In the genomic region with DNA sequence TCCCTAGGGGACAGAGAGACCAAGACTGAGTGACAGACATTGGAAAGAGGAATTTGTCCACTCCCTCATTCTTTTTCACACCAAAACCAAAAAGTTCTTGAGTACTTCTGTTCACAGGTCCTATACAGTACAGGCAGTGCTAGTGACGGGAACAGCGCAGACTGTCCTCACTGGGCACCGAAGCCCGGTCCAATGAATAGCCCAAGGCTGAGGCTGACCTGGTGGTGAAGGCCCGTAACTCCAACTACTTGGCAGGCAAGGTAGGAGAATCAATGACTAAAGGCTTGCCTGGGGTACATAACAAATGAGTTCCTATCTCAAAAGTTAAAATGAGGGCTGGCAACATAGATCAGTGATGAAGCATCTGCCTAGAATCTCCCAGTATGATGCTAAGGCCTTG, we compare ENCODE assay signal across 25 mouse cellular contexts. TPM values are rescaled to one million over a fixed set of nuclear protein-coding genes. Genes with fewer than 3 reads are reported as not detected.
DNase-seq lines count a peak whose midpoint lies in the region; ATAC-seq and TF ChIP-seq lines count a peak whose summit lies in the region.
"Had no signal": no experiment of that assay in that cellular context is flagged by ENCODE, and none has a peak within 500 bp of the region (broad histone marks: within the 10 kb centered on the region; RNA-seq: fewer than 3 reads in every experiment).

No protein-coding gene starts in this region.

- H3K9ac ChIP-seq in intestine, embryonic 14.5 days (ENCODE audit: low read length) = no peak overlapping the region
- no peak overlapping the region for H3K9ac ChIP-seq in intestine, postnatal 0 days (ENCODE audit: low read depth, low read length)
- no peak overlapping the region for H3K9ac ChIP-seq in lung, embryonic 16.5 days (ENCODE audit: low read length)
- H3K9ac ChIP-seq in lung, postnatal 0 days (replicated peaks; ENCODE audit: low read depth) = no peak overlapping the region
- H3K9ac ChIP-seq in forebrain, embryonic 12.5 days = no peak overlapping the region
- H3K9ac ChIP-seq: embryonic facial prominence, embryonic 12.5 days; embryonic facial prominence, embryonic 15.5 days; forebrain, embryonic 13.5 days; heart, embryonic 13.5 days; hindbrain, embryonic 12.5 days had no signal

- 0 out of 2 replicates have a peak, but pooled peaks cover 14% of the 10 kb centered on the region for H3K27me3 ChIP-seq in intestine, embryonic 14.5 days (replicated peaks; ENCODE audit: control insufficient read depth, insufficient read depth, low read length)
- H3K27me3 ChIP-seq in intestine, postnatal 0 days (replicated peaks; ENCODE audit: control insufficient read depth, insufficient read depth, low read length) = 0 out of 2 replicates have a peak, but pooled peaks cover 4% of the 10 kb centered on the region
- H3K27me3 ChIP-seq in lung, embryonic 16.5 days (ENCODE audit: control insufficient read depth, insufficient read depth, low read depth, low read length) = peaks cover 3% of the 10 kb centered on the region; the same call in 1 of the 2 replicates
- no peaks in the 10 kb centered on the region for H3K27me3 ChIP-seq in lung, postnatal 0 days (replicated peaks; ENCODE audit: insufficient read depth, low read length)
- peaks cover 60% of the 10 kb centered on the region for H3K27me3 ChIP-seq in forebrain, embryonic 12.5 days

- H3K4me1 ChIP-seq in intestine, embryonic 14.5 days (replicated peaks; ENCODE audit: control insufficient read depth, insufficient read depth, low read length) = no peaks in the 10 kb centered on the region
- no peaks in the 10 kb centered on the region for H3K4me1 ChIP-seq in intestine, postnatal 0 days (replicated peaks; ENCODE audit: control insufficient read depth, insufficient read depth, low read length)
- no peaks in the 10 kb centered on the region for H3K4me1 ChIP-seq in lung, embryonic 16.5 days (replicated peaks; ENCODE audit: control insufficient read depth, insufficient read depth, low read length)
- no peaks in the 10 kb centered on the region for H3K4me1 ChIP-seq in lung, postnatal 0 days (ENCODE audit: insufficient read depth, low read depth, low read length)
- peaks cover 9% of the 10 kb centered on the region; the same call in 1 of the 2 replicates for H3K4me1 ChIP-seq in forebrain, embryonic 12.5 days
- H3K4me1 ChIP-seq: embryonic facial prominence, embryonic 12.5 days; embryonic facial prominence, embryonic 15.5 days; heart, embryonic 13.5 days had no signal

- no peak for TF ChIP-seq CTCF in intestine, postnatal 0 days (IDR thresholded peaks at IDR 0.05; ENCODE audit: low read depth)
- TF ChIP-seq CTCF in lung, postnatal 0 days (IDR thresholded peaks at IDR 0.05) = no peak

- ATAC-seq in intestine, embryonic 14.5 days (replicated peaks; ENCODE audit: low FRiP score, low TSS enrichment, low read depth) = peak; percentile 15; the same call in 1 of the 2 replicates
- ATAC-seq in intestine, postnatal 0 days = no peak
- 0 out of 2 replicates have a peak, but pooled peaks have one; percentile 16 for ATAC-seq in lung, embryonic 16.5 days (ENCODE audit: low read depth)
- ATAC-seq in lung, postnatal 0 days = no peak
- 0 out of 2 replicates have a peak, but pooled peaks have one; percentile 5 for ATAC-seq in erythroblast, adult 5-6 weeks (replicated peaks; ENCODE audit: low FRiP score, poor library complexity, severe bottlenecking)
- ATAC-seq in forebrain, embryonic 12.5 days (ENCODE audit: low FRiP score) = no peak
- ATAC-seq: forebrain, embryonic 13.5 days; forebrain, embryonic 16.5 days had no signal

- H3K9me3 ChIP-seq in intestine, embryonic 14.5 days (ENCODE audit: control insufficient read depth, low read length) = no peaks in the 10 kb centered on the region
- no peaks in the 10 kb centered on the region for H3K9me3 ChIP-seq in intestine, postnatal 0 days (ENCODE audit: control insufficient read depth)
- no peaks in the 10 kb centered on the region for H3K9me3 ChIP-seq in lung, embryonic 16.5 days (ENCODE audit: control insufficient read depth, low read length)
- H3K9me3 ChIP-seq in lung, postnatal 0 days (ENCODE audit: low read length) = no peaks in the 10 kb centered on the region
- no peaks in the 10 kb centered on the region for H3K9me3 ChIP-seq in forebrain, embryonic 12.5 days
- H3K9me3 ChIP-seq: embryonic facial prominence, embryonic 12.5 days; embryonic facial prominence, embryonic 15.5 days; forebrain, embryonic 13.5 days; heart, embryonic 10.5 days; heart, embryonic 13.5 days; hindbrain, embryonic 12.5 days had no signal

- 93% methylated on average over 5 of the region's 5 CpGs for WGBS in intestine, embryonic 14.5 days
- 91% methylated on average over 5 of the region's 5 CpGs for WGBS in intestine, postnatal 0 days
- 85% methylated on average over 5 of the region's 5 CpGs for WGBS in lung, embryonic 16.5 days
- WGBS in lung, postnatal 0 days = 88% methylated on average over 5 of the region's 5 CpGs
- WGBS in forebrain, embryonic 12.5 days = 93% methylated on average over 5 of the region's 5 CpGs

- no peak for DNase-seq in intestine, embryonic 14.5 days (ENCODE audit: low spot score)
- DNase-seq in lung, postnatal 0 days (ENCODE audit: low spot score) = no peak

- TF ChIP-seq EP300 in lung, postnatal 0 days (IDR thresholded peaks at IDR 0.05) = no peak

- no peak overlapping the region for H3K4me2 ChIP-seq in intestine, embryonic 14.5 days (ENCODE audit: low read length)
- no peak overlapping the region for H3K4me2 ChIP-seq in intestine, postnatal 0 days (replicated peaks; ENCODE audit: low read depth)
- no peak overlapping the region for H3K4me2 ChIP-seq in lung, embryonic 16.5 days (ENCODE audit: low read depth, low read length)
- no peak overlapping the region for H3K4me2 ChIP-seq in lung, postnatal 0 days (replicated peaks; ENCODE audit: low read depth, low read length)
- no peak overlapping the region for H3K4me2 ChIP-seq in forebrain, embryonic 12.5 days
- H3K4me2 ChIP-seq: embryonic facial prominence, embryonic 12.5 days; embryonic facial prominence, embryonic 15.5 days; forebrain, embryonic 13.5 days; heart, embryonic 13.5 days; hindbrain, embryonic 12.5 days had no signal

- H3K4me3 ChIP-seq in intestine, embryonic 14.5 days (ENCODE audit: low read depth, low read length) = no peak overlapping the region
- no peak overlapping the region for H3K4me3 ChIP-seq in intestine, postnatal 0 days (ENCODE audit: low read depth, low read length)
- no peak overlapping the region for H3K4me3 ChIP-seq in lung, embryonic 16.5 days (ENCODE audit: low read length)
- no peak overlapping the region for H3K4me3 ChIP-seq in lung, postnatal 0 days (ENCODE audit: low read depth, low read length)
- H3K4me3 ChIP-seq in forebrain, embryonic 12.5 days (replicated peaks) = no peak overlapping the region
- H3K4me3 ChIP-seq: embryonic facial prominence, embryonic 12.5 days; embryonic facial prominence, embryonic 15.5 days; erythroblast, embryonic 14.5 days; forebrain, embryonic 13.5 days; heart, adult 2 months; heart, embryonic 10.5 days; heart, embryonic 13.5 days; hindbrain, embryonic 12.5 days had no signal

- H3K27ac ChIP-seq in intestine, embryonic 14.5 days (ENCODE audit: low read depth) = no peak overlapping the region
- no peak overlapping the region for H3K27ac ChIP-seq in intestine, postnatal 0 days (ENCODE audit: low read depth, low read length)
- no peak overlapping the region for H3K27ac ChIP-seq in lung, embryonic 16.5 days (ENCODE audit: low read length)
- H3K27ac ChIP-seq in lung, postnatal 0 days (ENCODE audit: low read length) = no peak overlapping the region
- no peak overlapping the region for H3K27ac ChIP-seq in forebrain, embryonic 12.5 days
- H3K27ac ChIP-seq: embryonic facial prominence, embryonic 12.5 days; embryonic facial prominence, embryonic 15.5 days; forebrain, embryonic 13.5 days; heart, adult 2 months; heart, embryonic 10.5 days; heart, embryonic 13.5 days; hindbrain, embryonic 12.5 days had no signal

- H3K36me3 ChIP-seq in intestine, embryonic 14.5 days (ENCODE audit: control insufficient read depth, insufficient read depth, low read length) = no peaks in the 10 kb centered on the region
- no peaks in the 10 kb centered on the region for H3K36me3 ChIP-seq in intestine, postnatal 0 days (ENCODE audit: control insufficient read depth, insufficient read depth)
- no peaks in the 10 kb centered on the region for H3K36me3 ChIP-seq in lung, embryonic 16.5 days (ENCODE audit: control insufficient read depth, insufficient read depth, low read length)
- no peaks in the 10 kb centered on the region for H3K36me3 ChIP-seq in lung, postnatal 0 days (ENCODE audit: insufficient read depth, low read length)
- H3K36me3 ChIP-seq in forebrain, embryonic 12.5 days (replicated peaks) = no peaks in the 10 kb centered on the region
- H3K36me3 ChIP-seq: embryonic facial prominence, embryonic 12.5 days; embryonic facial prominence, embryonic 15.5 days; heart, embryonic 10.5 days; heart, embryonic 13.5 days; hindbrain, embryonic 12.5 days had no signal

RNA-seq across cellular contexts. Expression of gene Npas1, which starts 12.0 kb away (rescaled TPM):
- 0.07 and 0.15 TPM in 2 replicates for polyA plus RNA-seq in intestine, embryonic 14.5 days (2014; fragmentation: Nextera tagmentation; extraction: Ambion mirVana)
- polyA plus RNA-seq in intestine, postnatal 0 days (2015; fragmentation: Nextera tagmentation; extraction: Ambion mirVana) = 0.22 and 0.27 TPM in 2 replicates
- 0.38 and 0.39 TPM in 2 replicates for polyA plus RNA-seq in lung, embryonic 16.5 days (2015; fragmentation: Nextera tagmentation; extraction: Ambion mirVana)
- 0.17 and 0.18 TPM in 2 replicates for polyA plus RNA-seq in lung, postnatal 0 days (2015; fragmentation: Nextera tagmentation; extraction: Ambion mirVana)
- total RNA-seq in erythroblast, adult 5-6 weeks (2015; ENCODE audit: low replicate concordance) = not detected in 2 replicates
- not detected in 2 replicates for total RNA-seq in erythroblast, adult 5-6 weeks (2017; ENCODE audit: low replicate concordance)
- 1.8 and 2.0 TPM in 2 replicates for polyA plus RNA-seq in forebrain, embryonic 12.5 days (2016; fragmentation: Nextera tagmentation; extraction: Ambion mirVana)
- total RNA-seq: adrenal gland, adult 2 months; adrenal gland, postnatal 14 days; common myeloid progenitor, adult 5-6 weeks; gastrocnemius, adult 18-20 months; gastrocnemius, postnatal 10 days; gastrocnemius, postnatal 36 days; granulocyte monocyte progenitor cell, adult 5-6 weeks; heart, adult 2 months; heart, postnatal 14 days; heart, postnatal 4 days had no signal
- polyA plus RNA-seq: adrenal gland, adult 2 months; CD4-positive, CD25-positive, alpha-beta regulatory T cell, adult 4 months; erythroblast, embryonic 14.5 days; heart, adult 2 months had no signal

RNA-seq across cellular contexts. Expression of gene Tmem160, which starts 13.0 kb away (rescaled TPM):
- 54.1 and 67.2 TPM in 2 replicates for polyA plus RNA-seq in intestine, embryonic 14.5 days (2014; fragmentation: Nextera tagmentation; extraction: Ambion mirVana)
- polyA plus RNA-seq in intestine, postnatal 0 days (2015; fragmentation: Nextera tagmentation; extraction: Ambion mirVana) = 124 and 132 TPM in 2 replicates
- 34.8 and 39.1 TPM in 2 replicates for polyA plus RNA-seq in lung, embryonic 16.5 days (2015; fragmentation: Nextera tagmentation; extraction: Ambion mirVana)
- polyA plus RNA-seq in lung, postnatal 0 days (2015; fragmentation: Nextera tagmentation; extraction: Ambion mirVana) = 81.0 and 87.9 TPM in 2 replicates
- 8.2 TPM in 1 of 2 replicates, not detected in the other for total RNA-seq in erythroblast, adult 5-6 weeks (2015; ENCODE audit: low replicate concordance)
- total RNA-seq in erythroblast, adult 5-6 weeks (2017; ENCODE audit: low replicate concordance) = 4.6 and 6.1 TPM in 2 replicates
- 42.4 and 53.1 TPM in 2 replicates for polyA plus RNA-seq in forebrain, embryonic 12.5 days (2016; fragmentation: Nextera tagmentation; extraction: Ambion mirVana)

Comparison
In these comparisons a context has a peak if more than half of its experiments do, and no peak if none do; other contexts are left out.
1. ATAC-seq: peak in intestine, embryonic 14.5 days (single experiment), lung, embryonic 16.5 days (single experiment) and erythroblast, adult 5-6 weeks (single experiment); none in intestine, postnatal 0 days (single experiment), lung, postnatal 0 days (single experiment) and forebrain, embryonic 12.5 days (single experiment).